Mouse (Mus musculus): ENCODE measurements around the gene Phactr3. TPM values are rescaled to one million over a fixed set of nuclear protein-coding genes. Genes with fewer than 3 reads are reported as not detected.

Gene Phactr3
- polyA plus RNA-seq, 1 experiment: not detected

GRCm38 (mm10) chr2:178237056-178237455 is 118.3 kb downstream of the Phactr3 start:
- H3ac ChIP-seq (ENCODE audit: control insufficient read depth, insufficient read length): no peak overlapping the region
- H3K79me2 ChIP-seq (ENCODE audit: control insufficient read depth, insufficient read depth): no peaks in the 10 kb centered on the region
- H3K36me3 ChIP-seq (ENCODE audit: control insufficient read depth, insufficient read depth): no peaks in the 10 kb centered on the region
- H3K27me3 ChIP-seq (ENCODE audit: control insufficient read depth, insufficient read depth, insufficient read length): no peaks in the 10 kb centered on the region
- no peak overlapping the region for H3K4me2 ChIP-seq (ENCODE audit: low read depth)
- H3K4me3 ChIP-seq: no peak overlapping the region
- TF ChIP-seq CEBPB (IDR thresholded peaks at IDR 0.05; ENCODE audit: insufficient read depth, poor library complexity, severe bottlenecking) (no peak), MAX (IDR thresholded peaks at IDR 0.05; ENCODE audit: low read depth) (no peak), POLR2A (IDR thresholded peaks at IDR 0.05; ENCODE audit: insufficient read length, low read depth) (no peak), TCF3 (IDR thresholded peaks at IDR 0.05; ENCODE audit: insufficient read length, low read depth) (no peak), MYOD1 (IDR thresholded peaks at IDR 0.05; ENCODE audit: control insufficient read depth in 1 of 3, insufficient read length in 2 of 3, low read depth in 2 of 3) (no peak), MYOG (IDR thresholded peaks at IDR 0.05; ENCODE audit: control insufficient read depth in 1 of 3, insufficient read depth in 1 of 3, insufficient read length in 2 of 3, low read depth in 2 of 3) (no peak), POLR2AphosphoS2 (IDR thresholded peaks at IDR 0.05; ENCODE audit: insufficient read length, low read depth) (no peak), SRF (IDR thresholded peaks at IDR 0.05; ENCODE audit: control insufficient read depth, insufficient read length, low read depth) (no peak), REST (IDR thresholded peaks at IDR 0.05; ENCODE audit: insufficient read depth, insufficient read length) (no peak), E2F4 (IDR thresholded peaks at IDR 0.05; ENCODE audit: insufficient read depth) (no peak), USF1 (IDR thresholded peaks at IDR 0.05; ENCODE audit: low read depth) (no peak), TCF12 (IDR thresholded peaks at IDR 0.05; ENCODE audit: insufficient read depth, poor library complexity, severe bottlenecking) (no peak)

DNA sequence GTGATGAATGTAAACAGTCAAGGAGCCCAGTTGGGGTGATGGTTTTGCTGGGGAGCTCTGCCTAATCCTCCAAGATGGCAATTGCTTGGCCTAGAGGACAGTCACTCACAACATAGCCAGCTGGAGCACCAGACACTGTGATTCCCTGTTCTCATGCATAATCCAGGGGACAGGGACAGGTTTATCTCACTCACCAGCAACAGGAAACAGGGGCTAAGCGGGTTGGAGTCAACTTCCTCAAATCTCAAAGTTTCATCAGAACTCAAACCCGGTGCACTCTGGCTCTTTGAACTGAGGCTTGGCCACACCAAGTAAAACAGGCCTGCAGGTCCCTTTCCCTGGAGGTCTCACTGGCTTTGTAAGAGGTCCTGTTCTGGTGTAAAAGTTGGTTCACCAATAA is 119.7 kb downstream of the Phactr3 start:
- no peaks in the 10 kb centered on the region for H3K36me3 ChIP-seq (ENCODE audit: control insufficient read depth, insufficient read depth)
- no peak overlapping the region for H3ac ChIP-seq (ENCODE audit: control insufficient read depth, insufficient read length)
- no peaks in the 10 kb centered on the region for H3K27me3 ChIP-seq (ENCODE audit: control insufficient read depth, insufficient read depth, insufficient read length)
- no peak overlapping the region for H3K4me3 ChIP-seq
- no peaks in the 10 kb centered on the region for H3K79me2 ChIP-seq (ENCODE audit: control insufficient read depth, insufficient read depth)
- no peak overlapping the region for H3K4me2 ChIP-seq (ENCODE audit: low read depth)
- TF ChIP-seq REST (IDR thresholded peaks at IDR 0.05; ENCODE audit: insufficient read depth, insufficient read length): no peak
- TF ChIP-seq TCF12 (IDR thresholded peaks at IDR 0.05; ENCODE audit: insufficient read depth, poor library complexity, severe bottlenecking): no peak
- no peak for TF ChIP-seq E2F4 (IDR thresholded peaks at IDR 0.05; ENCODE audit: insufficient read depth)
- no peak for TF ChIP-seq POLR2A (IDR thresholded peaks at IDR 0.05; ENCODE audit: insufficient read length, low read depth)

- no peaks in the 10 kb centered on the region for H3K79me2 ChIP-seq (ENCODE audit: control insufficient read depth, insufficient read depth)
- H3ac ChIP-seq (ENCODE audit: control insufficient read depth, insufficient read length): no peak overlapping the region
- no peaks in the 10 kb centered on the region for H3K36me3 ChIP-seq (ENCODE audit: control insufficient read depth, insufficient read depth)
- no peak overlapping the region for H3K4me2 ChIP-seq (ENCODE audit: low read depth)
- no peak overlapping the region for H3K4me3 ChIP-seq
- no peak for TF ChIP-seq E2F4 (IDR thresholded peaks at IDR 0.05; ENCODE audit: insufficient read depth)
- TF ChIP-seq MYOG (IDR thresholded peaks at IDR 0.05; ENCODE audit: control insufficient read depth in 1 of 3, insufficient read depth in 1 of 3, insufficient read length in 2 of 3, low read depth in 2 of 3): no peak
- H3K27me3 ChIP-seq (ENCODE audit: control insufficient read depth, insufficient read depth, insufficient read length): no peaks in the 10 kb centered on the region
Observed at GRCm38 (mm10) chr2:178240886-178241285, 122.1 kb downstream of the Phactr3 start.

GRCm38 (mm10) chr2:178241374-178241773 is 122.6 kb downstream of the Phactr3 start:
- H3K36me3 ChIP-seq (ENCODE audit: control insufficient read depth, insufficient read depth): no peaks in the 10 kb centered on the region
- H3K79me2 ChIP-seq (ENCODE audit: control insufficient read depth, insufficient read depth): no peaks in the 10 kb centered on the region
- no peak overlapping the region for H3K4me3 ChIP-seq
- no peak overlapping the region for H3ac ChIP-seq (ENCODE audit: control insufficient read depth, insufficient read length)
- no peaks in the 10 kb centered on the region for H3K27me3 ChIP-seq (ENCODE audit: control insufficient read depth, insufficient read depth, insufficient read length)
- TF ChIP-seq REST (IDR thresholded peaks at IDR 0.05; ENCODE audit: insufficient read depth, insufficient read length) (no peak), POLR2AphosphoS2 (IDR thresholded peaks at IDR 0.05; ENCODE audit: insufficient read length, low read depth) (no peak), MYOG (IDR thresholded peaks at IDR 0.05; ENCODE audit: control insufficient read depth in 1 of 3, insufficient read depth in 1 of 3, insufficient read length in 2 of 3, low read depth in 2 of 3) (no peak), MAX (IDR thresholded peaks at IDR 0.05; ENCODE audit: low read depth) (no peak), MYOD1 (IDR thresholded peaks at IDR 0.05; ENCODE audit: control insufficient read depth in 1 of 3, insufficient read length in 2 of 3, low read depth in 2 of 3) (no peak)
- no peak overlapping the region for H3K4me2 ChIP-seq (ENCODE audit: low read depth)

DNA sequence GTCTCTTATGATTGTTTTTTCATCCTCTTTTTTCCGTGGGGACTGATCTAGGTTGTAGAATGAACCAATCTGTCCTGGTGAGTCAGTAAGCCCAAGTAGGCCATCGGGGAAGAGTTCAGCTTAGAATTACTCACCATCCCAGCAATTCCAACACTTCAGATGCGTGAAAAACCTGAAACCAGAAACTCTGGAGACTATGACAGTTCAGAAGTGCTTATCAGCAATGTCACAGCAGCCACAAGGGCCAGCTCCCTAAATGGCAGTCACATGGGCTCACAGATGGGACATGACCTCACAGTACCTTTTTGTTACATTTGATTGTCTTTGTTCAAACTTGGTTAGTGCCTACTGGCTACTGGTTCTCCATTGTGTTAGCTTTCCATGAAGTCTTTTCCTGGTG is 124.2 kb downstream of the Phactr3 start:
- H3K4me2 ChIP-seq (ENCODE audit: low read depth): no peak overlapping the region
- no peak overlapping the region for H3K4me3 ChIP-seq
- no peaks in the 10 kb centered on the region for H3K27me3 ChIP-seq (ENCODE audit: control insufficient read depth, insufficient read depth, insufficient read length)
- H3ac ChIP-seq (ENCODE audit: control insufficient read depth, insufficient read length): no peak overlapping the region
- no peak for TF ChIP-seq USF1 (IDR thresholded peaks at IDR 0.05; ENCODE audit: low read depth)
- TF ChIP-seq MYOD1 (IDR thresholded peaks at IDR 0.05; ENCODE audit: control insufficient read depth in 1 of 3, insufficient read length in 2 of 3, low read depth in 2 of 3): no peak
- TF ChIP-seq MYOG (IDR thresholded peaks at IDR 0.05; ENCODE audit: control insufficient read depth in 1 of 3, insufficient read depth in 1 of 3, insufficient read length in 2 of 3, low read depth in 2 of 3): no peak
- no peaks in the 10 kb centered on the region for H3K79me2 ChIP-seq (ENCODE audit: control insufficient read depth, insufficient read depth)
- no peaks in the 10 kb centered on the region for H3K36me3 ChIP-seq (ENCODE audit: control insufficient read depth, insufficient read depth)

DNA sequence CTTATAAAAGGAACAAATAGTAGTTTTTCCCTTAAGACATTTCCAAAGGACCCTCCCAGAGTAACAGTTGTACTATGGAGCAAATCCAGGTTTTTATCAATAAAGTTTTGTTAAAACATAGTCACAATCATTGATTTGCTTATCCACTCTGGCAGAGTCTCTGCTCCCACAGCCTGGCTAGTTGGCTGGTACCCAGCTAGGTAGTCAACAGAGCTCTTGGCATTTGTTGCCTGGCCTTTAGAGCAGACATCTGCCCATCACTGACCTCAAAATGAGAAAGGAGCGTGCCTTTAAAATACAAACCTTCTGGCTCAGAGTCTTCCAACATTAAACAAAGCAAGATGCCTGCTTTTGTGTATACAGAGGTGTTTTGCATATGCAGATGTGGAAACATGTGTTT is 126.1 kb downstream of the Phactr3 start:
- TF ChIP-seq REST (IDR thresholded peaks at IDR 0.05; ENCODE audit: insufficient read depth, insufficient read length) (no peak), MAX (IDR thresholded peaks at IDR 0.05; ENCODE audit: low read depth) (no peak), POLR2AphosphoS2 (IDR thresholded peaks at IDR 0.05; ENCODE audit: insufficient read length, low read depth) (no peak), TCF12 (IDR thresholded peaks at IDR 0.05; ENCODE audit: insufficient read depth, poor library complexity, severe bottlenecking) (no peak), E2F4 (IDR thresholded peaks at IDR 0.05; ENCODE audit: insufficient read depth) (no peak), SRF (IDR thresholded peaks at IDR 0.05; ENCODE audit: control insufficient read depth, insufficient read length, low read depth) (no peak), USF1 (IDR thresholded peaks at IDR 0.05; ENCODE audit: low read depth) (no peak), MYOG (IDR thresholded peaks at IDR 0.05; ENCODE audit: control insufficient read depth in 1 of 3, insufficient read depth in 1 of 3, insufficient read length in 2 of 3, low read depth in 2 of 3) (no peak), TCF3 (IDR thresholded peaks at IDR 0.05; ENCODE audit: insufficient read length, low read depth) (no peak), POLR2A (IDR thresholded peaks at IDR 0.05; ENCODE audit: insufficient read length, low read depth) (no peak), MYOD1 (IDR thresholded peaks at IDR 0.05; ENCODE audit: control insufficient read depth in 1 of 3, insufficient read length in 2 of 3, low read depth in 2 of 3) (no peak), CEBPB (IDR thresholded peaks at IDR 0.05; ENCODE audit: insufficient read depth, poor library complexity, severe bottlenecking) (no peak)
- H3K79me2 ChIP-seq (ENCODE audit: control insufficient read depth, insufficient read depth): no peaks in the 10 kb centered on the region
- no peak overlapping the region for H3K4me2 ChIP-seq (ENCODE audit: low read depth)
- H3K4me3 ChIP-seq: no peak overlapping the region
- H3K27me3 ChIP-seq (ENCODE audit: control insufficient read depth, insufficient read depth, insufficient read length): no peaks in the 10 kb centered on the region
- no peak overlapping the region for H3ac ChIP-seq (ENCODE audit: control insufficient read depth, insufficient read length)
- H3K36me3 ChIP-seq (ENCODE audit: control insufficient read depth, insufficient read depth): no peaks in the 10 kb centered on the region

Measured in myocyte (in vitro differentiated cells).